Mouse (Mus musculus) heart, embryonic 15.5 days (tissue): ENCODE data around the gene Ap1s1. TPM values are rescaled to one million over a fixed set of nuclear protein-coding genes. Genes with fewer than 3 reads are reported as not detected.
A peak's percentile ranks its signal among the peaks of the same experiment; 100 is the strongest.

Source experiments
- microRNA counts: library from miRNA; unstranded; fragments of <30 nt; microRNA quantifications from one replicate; lab custom pipeline; 2016
- microRNA-seq: library from miRNA; unstranded; fragments of <30 nt; microRNA quantifications from one replicate; pipeline ENCODE4, GENCODE M21; 2016
- polyA plus RNA-seq: library from polyadenylated mRNA; unstranded; fragments of >200 nt; fragmentation: Nextera tagmentation; extraction: Ambion mirVana; gene quantifications from 2 replicates; pipeline ENCODE4 v1.2.1, GENCODE M21; 2015

The Ap1s1 gene
- polyA plus RNA-seq, 1 experiment from 2014 or later: 120 TPM

MicroRNAs encoded within 50 kb of the gene (microRNA counts, 519-probe panel; counts per million panel counts)
- microRNA mmu-miR-702 (lab: Ali Mortazavi, UCI): not detected

Small RNA genes within 50 kb of the gene (microRNA-seq; reads per million reads assigned to microRNA genes)
- 26.1 reads per million, percentile 36 among the genes with 10 or more reads in this experiment for gene Mir702

Other genes with a start within 250 kb of the Ap1s1 start
- 13.9 and 19.7 TPM in 2 replicates for gene Col26a1, start 162.9 kb downstream of the Ap1s1 start, polyA plus RNA-seq
- 34.3 and 40.6 TPM in 2 replicates for gene Ift22, start 138.0 kb downstream of the Ap1s1 start, polyA plus RNA-seq
- 221 and 240 TPM in 2 replicates for gene Fis1, start 92.9 kb downstream of the Ap1s1 start, polyA plus RNA-seq
- gene Cldn15, start 79.5 kb downstream of the Ap1s1 start, polyA plus RNA-seq: 6.3 and 6.7 TPM in 2 replicates
- gene Plod3, start 59.1 kb downstream of the Ap1s1 start, polyA plus RNA-seq: 34.9 and 50.1 TPM in 2 replicates
- 79.5 and 79.9 TPM in 2 replicates for gene Znhit1, start 58.1 kb downstream of the Ap1s1 start, polyA plus RNA-seq
- 0.10 TPM in 1 of 2 replicates, not detected in the other for gene Vgf, start 19.7 kb downstream of the Ap1s1 start, polyA plus RNA-seq
- 1.3 and 1.4 TPM in 2 replicates for gene Serpine1, start 26.1 kb upstream of the Ap1s1 start, polyA plus RNA-seq
- gene Trim56, start 70.1 kb upstream of the Ap1s1 start, polyA plus RNA-seq: 6.5 and 9.4 TPM in 2 replicates
- not detected in 2 replicates for gene Muc3, start 103.2 kb upstream of the Ap1s1 start, polyA plus RNA-seq
- gene Muc3a, start 166.3 kb upstream of the Ap1s1 start, polyA plus RNA-seq: 0.15 and 0.25 TPM in 2 replicates
- 8.1 and 15.8 TPM in 2 replicates for gene Ache, start 241.4 kb upstream of the Ap1s1 start, polyA plus RNA-seq
- gene Ufsp1, start 248.5 kb upstream of the Ap1s1 start, polyA plus RNA-seq: 6.1 and 11.2 TPM in 2 replicates